Mouse (Mus musculus) natural killer cell, adult 2 months (primary cell): ENCODE results near the gene Vmn1r61.

ENCODE experiments used
- DNase-seq, 2 experiments: peaks; one replicate each; pipeline ENCODE4 v3.0.0; 2022; ENCODE audit warnings: low spot score in 2 of 2

The Vmn1r61 gene

GRCm38 (mm10) chr7:5613195-5613594 is at the start of gene Vmn1r61:
Gene Vmn1r61, minus strand, starts transcription at chr7:5613295.
- DNase-seq = no peak
